Mouse (Mus musculus): Measurements from ENCODE around the gene Sept9.

Gene Sept9

DNA sequence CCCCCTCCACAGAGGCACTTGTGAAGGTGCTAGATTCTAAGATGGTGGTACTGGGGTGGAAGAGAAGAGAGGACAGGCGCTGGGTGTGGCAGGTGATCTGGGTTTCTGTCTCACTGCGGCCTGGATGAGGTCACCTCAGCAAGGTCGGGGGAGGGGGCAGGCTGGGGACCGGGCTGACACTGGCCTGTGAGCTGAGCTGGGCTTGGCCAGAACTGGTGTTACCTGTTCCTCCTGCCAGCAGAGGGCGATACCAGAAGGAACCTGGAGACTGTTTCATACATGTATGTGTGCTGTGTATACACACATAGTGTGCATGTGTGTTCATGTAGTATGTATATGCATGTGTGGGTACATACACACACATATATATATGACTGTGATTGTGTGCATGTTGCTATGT, 23.2 kb upstream of the Sept9 start:
- DNase-seq (ENCODE audit: low spot score), result peak; percentile 78

DNA sequence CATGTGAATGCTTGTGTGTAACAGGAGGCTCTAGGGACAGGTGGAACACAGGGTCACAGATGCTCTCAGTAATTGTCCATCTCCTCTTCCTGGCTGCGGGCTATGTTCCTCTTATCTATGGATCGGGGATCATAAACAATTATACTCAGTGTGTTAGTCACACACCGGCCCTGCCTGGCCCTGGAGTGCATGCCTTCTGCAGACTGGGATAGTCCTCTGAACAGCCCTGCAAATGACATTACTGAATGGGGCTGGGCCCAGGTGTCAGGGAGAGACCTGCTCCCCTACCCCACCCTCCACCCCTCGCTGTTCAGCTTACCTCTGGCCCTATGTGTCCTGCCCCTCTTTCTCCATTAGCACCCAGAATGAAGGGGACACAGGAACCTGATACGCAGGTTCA, 22.6 kb upstream of the Sept9 start:
- DNase-seq (ENCODE audit: low spot score), result no peak

GRCm38 (mm10) chr11:117177303-117177979, 22.0 kb upstream of the Sept9 start:
- peak; percentile 97 for DNase-seq (ENCODE audit: low spot score)

GRCm38 (mm10) chr11:117179902-117180301, 19.6 kb upstream of the Sept9 start:
- peak; percentile 71 for DNase-seq (ENCODE audit: low spot score)

DNA sequence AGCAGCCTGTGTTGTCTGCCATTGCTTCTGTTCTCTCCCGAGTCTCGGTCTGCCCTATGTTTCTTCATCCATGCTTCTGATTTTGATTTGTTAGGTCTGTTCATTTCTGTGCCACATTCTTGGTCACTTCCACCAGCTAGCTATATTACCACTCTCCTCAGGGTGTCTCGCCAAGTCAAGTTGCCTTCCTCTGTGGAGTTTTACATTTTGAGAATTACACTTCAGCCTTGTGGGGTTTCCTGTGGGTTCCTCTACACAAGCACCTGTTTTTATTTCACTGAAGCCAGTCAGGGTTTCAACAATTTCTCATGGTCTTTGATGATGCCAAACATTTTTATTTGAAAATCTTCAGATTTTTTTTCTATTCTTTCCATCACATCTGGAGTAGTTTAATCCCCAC, 16.7 kb upstream of the Sept9 start:
- DNase-seq (ENCODE audit: low spot score), result no peak

DNA sequence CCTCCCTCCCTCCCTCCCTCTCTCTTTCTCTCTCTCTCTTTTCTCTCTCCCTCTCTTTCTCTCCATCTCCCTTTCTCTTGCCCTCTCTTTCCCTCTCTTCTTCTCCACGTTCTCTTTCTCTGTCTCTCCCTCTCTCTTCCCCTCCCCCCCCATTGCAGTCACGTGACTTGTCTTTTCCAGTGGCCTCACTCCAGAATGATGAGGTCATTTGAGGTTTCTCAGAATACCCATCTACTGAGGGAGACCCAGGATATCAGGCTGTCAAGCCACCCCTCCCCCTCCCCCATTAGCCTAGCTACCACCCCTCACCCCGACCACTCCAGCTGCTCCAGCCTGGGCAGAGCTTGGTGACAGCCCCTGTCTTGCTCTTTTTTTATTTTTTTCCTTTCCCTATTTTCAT, 16.2 kb upstream of the Sept9 start:
- DNase-seq (ENCODE audit: low spot score), result no peak

GRCm38 (mm10) chr11:117183841-117184240, 15.6 kb upstream of the Sept9 start:
- DNase-seq (ENCODE audit: low spot score), result no peak

GRCm38 (mm10) chr11:117185076-117185933, 14.2 kb upstream of the Sept9 start:
- no peak for DNase-seq (ENCODE audit: low spot score)

DNA sequence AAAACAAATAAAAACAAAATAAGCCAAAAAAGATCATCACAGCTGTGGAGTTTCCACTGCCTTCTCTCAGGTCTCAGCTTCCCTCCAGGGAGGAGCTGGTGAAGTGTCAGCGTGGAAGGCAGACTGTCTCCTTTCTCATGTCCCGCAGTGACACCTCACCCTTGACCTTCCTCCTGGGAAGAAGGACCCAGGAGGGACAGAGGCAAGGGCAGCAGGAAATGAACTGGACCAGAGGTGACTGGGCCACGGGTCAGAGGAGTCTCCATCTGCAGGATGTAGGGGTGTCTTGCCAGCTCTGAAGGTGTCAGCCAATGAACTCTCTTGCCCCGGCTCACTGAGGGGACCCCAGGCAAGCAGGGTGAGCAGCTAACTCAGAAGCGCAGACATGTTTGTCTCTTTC, 7.9 kb upstream of the Sept9 start:
- no peak for DNase-seq (ENCODE audit: low spot score)

GRCm38 (mm10) chr11:117194475-117194937, 5.0 kb upstream of the Sept9 start:
- no peak for DNase-seq (ENCODE audit: low spot score)

- DNase-seq (ENCODE audit: low spot score), result no peak
Measured at GRCm38 (mm10) chr11:117195616-117196015, 3.8 kb upstream of the Sept9 start.

- DNase-seq (ENCODE audit: low spot score), result no peak
Measured at GRCm38 (mm10) chr11:117196681-117197080, 2.8 kb upstream of the Sept9 start.

- no peak for DNase-seq (ENCODE audit: low spot score)
Measured at GRCm38 (mm10) chr11:117198122-117198521, 1.3 kb upstream of the Sept9 start.

DNA sequence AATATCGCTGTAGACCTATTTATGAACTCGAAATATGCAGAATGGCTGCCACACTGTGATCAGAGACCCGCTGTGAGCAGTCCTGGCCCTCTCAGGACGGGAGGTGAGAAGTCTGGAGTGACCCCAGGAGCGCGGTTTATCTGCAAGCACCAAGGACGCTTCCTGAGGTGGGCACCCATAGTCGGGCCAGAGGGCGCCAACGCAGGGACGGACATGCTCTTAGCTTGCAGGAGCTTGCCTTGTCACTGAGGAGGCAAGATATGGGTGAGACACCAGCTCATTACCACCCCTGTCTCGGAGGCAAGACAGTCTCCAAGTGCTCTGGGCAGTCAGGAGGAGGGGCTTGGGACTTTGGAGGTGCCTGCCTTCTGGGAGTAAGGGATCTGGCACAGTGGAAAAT, 2.4 kb downstream of the Sept9 start:
- no peak for DNase-seq (ENCODE audit: low spot score)

DNA sequence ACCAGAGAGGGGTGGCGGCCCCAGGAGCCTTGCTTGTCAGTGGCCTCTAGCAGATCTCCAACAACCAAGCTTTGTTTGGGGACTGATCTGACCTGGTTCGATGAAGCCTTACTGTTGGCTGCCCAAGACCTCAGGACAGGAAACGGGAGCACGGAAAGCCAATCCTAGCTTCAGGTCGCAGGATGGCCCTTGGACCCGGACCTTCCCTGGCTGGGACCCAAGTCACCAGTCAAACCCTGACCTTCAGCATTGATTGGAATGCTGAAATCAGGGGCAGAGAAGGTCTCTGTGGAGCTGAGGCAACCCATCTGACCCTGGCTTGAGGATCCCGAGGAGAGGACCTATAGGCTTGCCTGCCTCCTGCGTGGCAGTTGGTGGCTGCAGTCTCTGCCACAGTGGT, 5.1 kb downstream of the Sept9 start:
- no peak for DNase-seq (ENCODE audit: low spot score)

DNA sequence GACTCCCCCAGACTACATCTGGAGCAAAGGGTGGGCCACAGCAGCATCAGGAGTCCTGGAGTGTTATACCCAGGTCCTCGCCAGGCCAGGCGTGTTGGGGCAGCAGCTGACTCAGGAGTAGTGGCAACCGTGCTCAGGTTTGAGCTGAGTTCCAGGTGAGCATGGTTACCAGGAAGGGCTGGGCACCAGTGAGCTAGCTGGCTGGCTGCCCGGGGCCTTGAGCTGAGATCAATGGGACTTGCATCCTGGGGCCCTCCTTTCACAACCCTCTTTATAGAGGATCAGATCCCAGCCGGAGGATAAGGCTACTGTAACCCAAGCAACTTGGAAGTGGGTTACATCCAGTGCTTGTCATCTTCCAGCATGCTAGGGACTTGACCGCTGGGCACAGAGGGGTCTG, 5.6 kb downstream of the Sept9 start:
- DNase-seq (ENCODE audit: low spot score), result peak; percentile 55

DNA sequence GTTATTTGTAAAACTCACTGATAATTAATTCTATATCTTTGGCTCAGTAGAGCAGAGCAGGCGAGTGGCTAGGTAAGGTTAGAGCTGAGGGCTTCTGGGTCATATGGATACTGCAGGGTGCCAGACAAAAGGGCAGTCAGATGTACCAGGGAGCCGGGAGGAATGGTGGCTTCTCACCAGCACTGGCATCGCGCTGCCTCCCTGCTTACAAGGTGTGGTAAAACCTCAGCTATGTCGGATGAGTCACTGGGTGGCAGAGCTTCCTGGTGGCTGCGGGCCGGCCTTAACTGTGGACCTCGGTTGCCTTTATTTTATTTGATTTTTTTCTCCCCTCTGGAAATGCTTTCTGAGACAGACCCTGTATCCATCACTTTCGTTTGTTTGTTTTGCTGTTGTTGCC, 6.0 kb downstream of the Sept9 start:
- DNase-seq (ENCODE audit: low spot score), result no peak

DNA sequence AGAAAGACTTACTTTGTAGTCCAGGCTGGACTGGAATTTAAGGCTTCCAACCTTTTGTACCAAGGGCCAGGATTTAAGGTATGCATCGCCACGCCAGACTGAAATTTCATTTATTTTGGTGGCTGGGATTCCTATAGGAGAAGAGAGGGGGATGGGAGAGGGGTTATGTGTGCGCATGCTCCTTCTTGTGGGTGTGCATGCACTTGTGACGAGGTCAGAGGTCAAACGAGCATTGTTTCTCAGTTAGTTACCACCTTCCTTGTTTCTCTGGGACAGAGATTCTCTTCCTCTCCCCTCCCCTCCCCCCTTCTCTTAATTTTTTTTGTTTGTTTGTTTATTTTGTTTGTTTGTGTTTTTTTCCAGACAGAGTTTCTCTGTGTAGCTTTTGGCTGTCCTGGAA, 8.0 kb downstream of the Sept9 start:
- DNase-seq (ENCODE audit: low spot score), result no peak

GRCm38 (mm10) chr11:117208151-117208673, 8.8 kb downstream of the Sept9 start:
- no peak for DNase-seq (ENCODE audit: low spot score)

GRCm38 (mm10) chr11:117216713-117217112, 17.3 kb downstream of the Sept9 start:
- DNase-seq (ENCODE audit: low spot score), result no peak

- DNase-seq (ENCODE audit: low spot score), result no peak
Measured at GRCm38 (mm10) chr11:117218070-117218469, 18.6 kb downstream of the Sept9 start.

GRCm38 (mm10) chr11:117218498-117218897, 19.0 kb downstream of the Sept9 start:
- no peak for DNase-seq (ENCODE audit: low spot score)

DNA sequence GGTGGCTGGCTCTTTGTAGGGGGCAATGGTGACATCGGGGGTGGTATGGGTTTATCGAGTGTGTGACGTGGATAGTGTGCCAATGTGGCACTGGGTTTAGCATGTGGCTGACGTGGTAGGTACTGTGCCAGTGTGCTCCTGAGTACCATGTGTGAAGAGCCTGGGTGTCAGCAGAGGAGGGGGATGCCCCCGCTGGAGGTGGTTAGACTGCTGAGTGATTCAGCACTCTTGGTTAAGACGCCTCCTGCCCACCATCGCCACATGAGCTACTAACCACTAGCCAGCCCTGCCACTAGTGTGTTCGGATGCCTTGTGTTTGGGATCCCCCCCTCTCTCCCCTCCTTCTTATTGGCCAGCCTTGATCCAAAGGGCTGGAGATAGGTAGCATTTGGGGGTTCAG, 21.3 kb downstream of the Sept9 start:
- DNase-seq (ENCODE audit: low spot score), result no peak

Measured in testis, postnatal 10 days (tissue).